14 mouse cellular contexts compared by ENCODE assay signal in the genomic region with DNA sequence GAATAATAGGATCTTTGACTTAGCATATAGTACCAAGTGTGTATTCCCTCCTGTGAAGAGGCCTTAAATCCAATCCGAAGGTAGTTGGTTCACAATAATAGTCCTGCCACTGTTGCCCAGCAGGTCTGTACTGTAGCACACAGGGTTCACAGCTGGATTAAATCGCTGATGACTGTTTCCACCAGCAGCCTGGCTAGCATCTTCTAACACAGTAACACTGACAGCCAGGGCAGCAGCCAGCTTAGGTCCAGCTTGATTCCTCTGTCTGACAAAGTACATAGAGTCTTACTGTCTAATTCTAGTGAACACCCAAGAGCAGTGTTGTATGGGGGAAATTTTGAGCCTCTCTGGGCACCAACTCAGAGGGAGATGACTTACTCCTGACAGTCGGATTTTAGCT.
"Had no signal": no experiment of that assay in that cellular context is flagged by ENCODE, and none has a peak within 500 bp of the region (broad histone marks: within the 10 kb centered on the region; RNA-seq: fewer than 3 reads in every experiment).

No protein-coding gene starts in this region.

- H3K4me2 ChIP-seq: liver, embryonic 11.5 days; liver, embryonic 15.5 days; midbrain, embryonic 12.5 days; neural tube, embryonic 13.5 days had no signal

- DNase-seq: kidney, adult 8-10 months; kidney, postnatal 25 days; retina, postnatal 1 day; right cerebral cortex, postnatal 14 days; thymus, postnatal 4 days had no signal

- H3K27me3 ChIP-seq: midbrain, embryonic 12.5 days; neural tube, embryonic 13.5 days had no signal

- H3K9ac ChIP-seq: liver, embryonic 15.5 days; midbrain, embryonic 12.5 days; neural tube, embryonic 13.5 days had no signal

- H3K9me3 ChIP-seq: limb, embryonic 10.5 days; liver, embryonic 15.5 days; midbrain, embryonic 12.5 days; neural tube, embryonic 13.5 days had no signal

- H3K4me3 ChIP-seq: left cerebral cortex, adult 2 months; limb, embryonic 10.5 days; liver, embryonic 15.5 days; midbrain, embryonic 12.5 days; neural tube, embryonic 13.5 days had no signal

- H3K4me1 ChIP-seq: liver, embryonic 15.5 days; neural tube, embryonic 13.5 days had no signal

- H3K27ac ChIP-seq: left cerebral cortex, adult 2 months; limb, embryonic 10.5 days; liver, embryonic 15.5 days; midbrain, embryonic 12.5 days; neural tube, embryonic 13.5 days; stomach, postnatal 0 days had no signal

- H3K36me3 ChIP-seq: limb, embryonic 10.5 days; midbrain, embryonic 12.5 days had no signal

- ATAC-seq: intestine, embryonic 16.5 days; midbrain, embryonic 16.5 days had no signal
